Mouse (Mus musculus) left cerebral cortex, adult 9 months (tissue): ENCODE results near the gene Macrod1.

Experiments
- DNase-seq, 2 experiments: peaks; one replicate each; pipeline ENCODE4 v3.0.0; 2022; ENCODE audit warnings: low spot score in 2 of 2

Macrod1 gene

GRCm38 (mm10) chr19:7112628-7113027, 56.0 kb downstream of the Macrod1 start:
- DNase-seq: no peak

- no peak for DNase-seq
Observed at GRCm38 (mm10) chr19:7113574-7113973, 57.0 kb downstream of the Macrod1 start.

DNA sequence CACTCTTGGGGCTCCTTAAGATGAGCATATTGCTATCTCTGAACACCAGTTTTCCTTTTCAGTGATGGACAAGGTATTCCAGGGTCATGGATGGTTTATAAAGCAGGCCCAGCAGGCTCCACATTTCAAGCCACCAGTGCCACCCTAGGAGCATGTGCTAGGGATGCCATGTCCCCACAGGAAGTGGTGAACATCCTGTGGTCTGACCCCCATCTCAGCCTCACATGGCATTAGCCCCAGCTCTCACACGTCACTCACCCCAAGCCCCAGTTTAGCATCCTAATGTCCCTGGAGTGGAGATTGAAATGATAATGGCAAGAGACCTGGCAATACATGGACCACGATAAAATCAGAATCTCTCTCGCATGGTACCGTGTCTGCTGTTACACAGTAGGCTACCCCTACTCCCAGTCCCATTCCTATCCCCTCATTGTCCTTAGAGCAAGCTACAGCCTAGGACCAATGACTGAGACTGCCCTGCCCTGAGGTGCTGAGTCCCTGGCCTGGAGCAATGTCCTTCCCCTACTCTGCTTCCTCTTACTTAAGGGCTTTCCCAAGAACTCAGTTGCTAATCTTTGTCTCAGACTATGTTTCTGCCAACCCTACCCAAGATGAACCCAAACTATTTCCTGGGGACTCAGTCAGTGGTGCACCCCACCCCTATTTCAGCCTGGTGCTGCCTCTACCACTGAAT, 59.6 kb downstream of the Macrod1 start:
- DNase-seq: no peak

GRCm38 (mm10) chr19:7117141-7117540, 60.5 kb downstream of the Macrod1 start:
- no peak for DNase-seq

GRCm38 (mm10) chr19:7117653-7118307, 61.2 kb downstream of the Macrod1 start:
- DNase-seq: no peak

- DNase-seq: no peak
Observed at GRCm38 (mm10) chr19:7121252-7121651, 64.6 kb downstream of the Macrod1 start.

- no peak for DNase-seq
Observed at GRCm38 (mm10) chr19:7122277-7122676, 65.7 kb downstream of the Macrod1 start.

GRCm38 (mm10) chr19:7122698-7123306, 66.2 kb downstream of the Macrod1 start:
- DNase-seq: no peak

- no peak for DNase-seq
Observed at GRCm38 (mm10) chr19:7125526-7126156, 69.0 kb downstream of the Macrod1 start.

DNA sequence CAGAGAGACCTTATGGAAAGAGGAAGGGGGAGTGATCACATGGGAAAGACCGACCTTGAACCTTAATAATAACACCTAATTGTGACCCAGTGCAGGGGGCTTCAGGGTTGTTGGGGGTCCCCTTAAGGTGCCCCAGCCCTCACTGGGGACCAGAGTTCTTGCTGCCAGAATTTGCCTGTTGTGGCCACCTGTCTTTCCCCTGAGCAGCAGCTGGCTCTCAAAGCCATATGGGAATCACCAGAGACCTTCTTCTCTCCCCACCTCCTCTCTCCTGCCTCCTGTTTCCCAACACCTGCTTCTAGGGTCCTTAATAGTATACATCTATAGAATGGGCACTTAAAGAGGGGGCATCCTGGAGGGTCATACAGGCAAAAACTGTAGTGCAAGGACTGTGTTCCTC, 69.6 kb downstream of the Macrod1 start:
- DNase-seq: no peak

- DNase-seq: no peak
Observed at GRCm38 (mm10) chr19:7126933-7127332, 70.3 kb downstream of the Macrod1 start.

GRCm38 (mm10) chr19:7128551-7129475, 72.2 kb downstream of the Macrod1 start:
- DNase-seq: no peak

DNA sequence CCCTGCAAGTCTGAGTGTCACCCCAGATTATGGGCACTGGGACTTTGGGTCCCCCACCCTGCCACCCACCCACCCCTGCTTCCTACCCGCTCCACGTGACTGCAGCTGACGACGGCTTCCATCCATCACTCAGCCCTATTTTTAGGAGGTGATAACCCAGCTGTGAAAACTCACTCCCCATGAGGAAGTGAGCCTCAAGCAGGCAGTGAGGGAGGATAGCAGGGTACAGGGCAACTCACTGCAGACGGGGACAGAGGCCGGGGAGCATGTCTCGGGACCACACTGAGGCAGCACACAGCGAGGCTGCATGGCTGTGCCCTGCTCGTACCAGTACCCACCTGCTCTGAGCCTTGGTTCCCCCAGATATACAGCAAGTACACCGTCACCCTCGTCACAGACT, 73.7 kb downstream of the Macrod1 start:
- no peak for DNase-seq

DNA sequence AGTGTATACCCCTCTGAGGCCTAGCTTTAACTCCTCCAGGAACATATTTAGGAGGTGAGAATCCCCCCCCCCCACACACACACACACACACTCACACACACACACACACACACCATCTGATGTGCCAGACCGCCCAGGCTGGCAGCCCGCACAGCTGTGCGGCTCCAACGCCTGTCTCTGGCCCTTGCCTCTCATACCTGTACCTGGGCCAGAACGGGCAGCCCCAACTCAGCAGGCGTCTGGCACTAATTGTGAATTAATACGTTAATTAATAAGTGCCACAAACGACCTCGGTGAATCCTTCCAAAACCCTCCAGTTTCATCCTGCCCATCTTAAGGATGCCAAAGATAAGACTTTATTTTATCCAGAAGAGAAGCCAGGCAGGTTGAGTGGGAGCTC, 76.8 kb downstream of the Macrod1 start:
- DNase-seq: no peak

DNA sequence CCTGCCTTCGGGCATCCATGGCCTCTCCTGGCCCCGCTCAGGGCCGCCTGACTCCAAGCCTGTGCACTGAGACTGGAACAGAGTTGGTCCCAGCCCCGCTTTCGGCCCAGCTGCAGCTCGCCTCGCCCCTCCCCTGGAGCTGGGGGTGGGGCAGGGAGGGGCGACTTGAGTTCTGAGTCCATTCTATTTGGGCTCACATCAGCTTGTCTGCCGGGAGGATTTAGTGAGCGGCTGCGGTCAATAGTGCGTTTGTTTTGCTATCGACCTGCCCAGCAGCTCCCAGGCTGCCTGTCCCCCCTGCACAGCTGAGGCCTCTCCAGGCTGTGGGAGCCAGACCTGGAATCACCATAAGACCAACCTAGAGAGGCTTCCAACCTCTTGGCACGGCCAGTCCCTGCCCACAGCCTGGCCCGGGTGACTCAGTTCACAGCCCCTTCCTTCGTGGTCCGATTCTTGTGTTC, 78.1 kb downstream of the Macrod1 start:
- no peak for DNase-seq

DNA sequence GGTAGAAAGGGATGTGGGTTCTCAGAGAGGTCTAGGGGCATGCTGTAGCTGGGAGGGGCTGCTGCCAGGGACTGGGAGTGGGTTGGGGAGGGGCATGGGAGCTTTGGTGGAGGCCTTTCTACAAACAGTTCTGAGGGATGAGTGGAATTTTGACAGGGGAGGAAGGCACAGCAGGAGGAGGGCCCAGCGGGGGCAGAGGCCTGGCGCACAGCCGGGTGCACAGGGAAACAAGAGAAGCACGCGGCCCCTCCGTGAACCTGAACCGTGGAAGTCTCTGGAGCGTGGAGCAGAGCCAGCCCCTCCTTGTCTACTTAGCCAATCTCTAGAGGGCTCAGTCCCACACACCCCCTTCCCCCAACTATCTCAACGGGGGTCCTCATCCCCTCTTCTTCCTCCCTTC, 78.9 kb downstream of the Macrod1 start:
- no peak for DNase-seq

DNA sequence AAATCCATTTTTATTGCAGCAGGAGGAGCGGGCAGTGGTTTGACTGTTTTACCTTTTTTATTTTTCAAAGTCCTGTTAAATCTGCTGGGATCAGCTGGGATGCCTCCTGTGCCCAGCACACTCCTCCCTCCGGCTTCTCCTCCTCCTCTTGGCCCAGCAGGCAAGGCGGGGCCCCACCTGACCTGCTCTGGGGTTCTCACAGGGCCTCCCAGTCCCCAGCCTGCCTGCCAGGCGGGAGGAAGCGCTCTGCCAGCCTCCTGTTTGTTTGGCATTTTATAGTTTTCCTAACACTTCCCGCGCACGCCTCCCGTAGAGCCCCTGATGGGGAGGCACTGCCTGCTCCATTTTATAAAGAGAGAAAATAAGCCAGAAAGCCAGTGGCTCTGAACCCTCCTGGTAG, 79.4 kb downstream of the Macrod1 start:
- DNase-seq: peak in 1 of 2 experiments; percentile 50

DNA sequence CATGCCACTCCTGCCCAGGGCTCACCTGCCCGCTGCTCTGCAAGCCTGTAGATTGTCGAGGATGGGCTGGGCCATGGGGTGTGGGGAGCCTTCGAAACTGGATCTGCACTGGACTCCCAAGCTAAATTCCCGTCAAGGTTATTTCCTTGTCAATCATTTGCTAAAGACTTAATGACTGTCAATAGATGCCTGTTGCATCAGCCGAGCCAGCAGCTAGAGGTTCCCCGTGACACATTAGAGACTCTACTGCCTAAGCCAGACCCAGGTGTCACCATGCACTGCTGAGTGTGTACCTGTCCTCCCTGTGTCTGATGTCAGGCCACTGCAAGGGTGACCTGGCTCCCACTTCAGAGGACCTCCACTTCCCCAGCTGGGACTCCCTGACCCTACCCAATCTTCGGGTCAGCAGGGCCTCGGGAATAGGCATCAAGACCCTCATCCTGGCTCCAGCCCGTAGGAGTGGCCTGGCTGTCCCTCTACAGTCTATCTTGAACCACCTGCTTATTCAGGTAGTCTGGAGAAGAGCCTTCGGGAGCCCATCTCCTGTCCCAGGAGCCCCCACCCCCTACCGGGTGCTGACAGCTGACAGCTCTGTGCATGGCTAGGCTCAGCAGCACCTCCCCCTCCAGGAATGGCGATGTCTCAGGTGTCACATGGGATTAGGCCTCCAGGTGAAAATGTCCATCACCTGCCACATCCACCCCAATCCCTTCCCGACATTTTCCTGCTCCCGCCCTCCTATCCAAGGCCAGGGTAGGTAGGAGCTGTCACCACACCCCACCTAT, 80.3 kb downstream of the Macrod1 start:
- no peak for DNase-seq

GRCm38 (mm10) chr19:7138327-7138726, 81.7 kb downstream of the Macrod1 start:
- DNase-seq: no peak

DNA sequence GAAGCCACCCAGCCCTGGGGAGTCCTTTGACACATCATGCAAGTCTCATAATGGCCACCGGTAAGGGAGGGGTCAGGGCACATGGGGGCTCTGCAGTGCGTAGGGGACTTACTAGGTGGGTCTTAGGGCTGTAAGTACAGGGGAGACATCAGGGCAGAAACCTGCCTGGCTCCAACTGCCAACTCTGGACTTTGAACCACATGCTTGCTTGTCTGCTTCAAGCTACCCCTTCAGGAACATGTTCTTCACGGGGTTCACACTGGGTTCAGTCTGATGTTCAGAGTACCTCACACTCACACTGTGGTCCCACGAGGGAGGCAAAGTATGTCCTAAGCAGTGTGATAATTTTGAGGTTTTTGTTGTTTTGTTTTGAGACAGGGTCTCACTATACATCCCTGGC, 82.7 kb downstream of the Macrod1 start:
- DNase-seq: no peak

GRCm38 (mm10) chr19:7140373-7140772, 83.8 kb downstream of the Macrod1 start:
- no peak for DNase-seq
